Mouse (Mus musculus): ENCODE results near the gene 1700028K03Rik.

Gene 1700028K03Rik

GRCm38 (mm10) chr5:107541696-107542095 is 7.2 kb downstream of the 1700028K03Rik start:
- in situ Hi-C loops (cut with MboI, MseI) = no loop called here

GRCm38 (mm10) chr5:107545927-107546326 is 11.4 kb downstream of the 1700028K03Rik start:
- in situ Hi-C loops (cut with MboI, MseI) = no loop called here

- in situ Hi-C loops (cut with MboI, MseI) = no loop called here
Observed at GRCm38 (mm10) chr5:107547955-107548354, 13.4 kb downstream of the 1700028K03Rik start.

GRCm38 (mm10) chr5:107548444-107548843 is 13.9 kb downstream of the 1700028K03Rik start:
- in situ Hi-C loops (cut with MboI, MseI) = no loop called here

- in situ Hi-C loops (cut with MboI, MseI) = no loop called here
Observed at GRCm38 (mm10) chr5:107554336-107554735, 19.8 kb downstream of the 1700028K03Rik start.

GRCm38 (mm10) chr5:107556969-107557368 is 22.5 kb downstream of the 1700028K03Rik start:
- in situ Hi-C loops (cut with MboI, MseI) = no loop called here

GRCm38 (mm10) chr5:107569148-107569547 is 34.6 kb downstream of the 1700028K03Rik start:
- in situ Hi-C loops (cut with MboI, MseI) = no loop called here

GRCm38 (mm10) chr5:107597301-107598077 is 63.0 kb downstream of the 1700028K03Rik start, which contains the start of the genes Rpap2 and Glmn:
Rpap2 (plus strand) TSS chr5:107597373.
Glmn (minus strand) TSS chr5:107597888.
- in situ Hi-C loops (cut with MboI, MseI) = no loop called here

GRCm38 (mm10) chr5:107598380-107598779 is 63.9 kb downstream of the 1700028K03Rik start:
- in situ Hi-C loops (cut with MboI, MseI) = no loop called here

Data from T-helper 2 cell (primary cell).